Mouse (Mus musculus): Measurements from ENCODE around the gene Tmem82. TPM values are rescaled to one million over a fixed set of nuclear protein-coding genes. Genes with fewer than 3 reads are reported as not detected.

The Tmem82 gene
- 1.5 TPM for polyA plus RNA-seq (2014; fragmentation: Illumina TruSeq; extraction: RNeasy Lipid Tissue Mini Kit (QIAGEN cat#74804); ENCODE audit: low replicate concordance)

GRCm38 (mm10) chr4:141618565-141619243 lies at the start of gene Tmem82:
Gene Tmem82 (minus strand): TSS chr4:141618633.

GRCm38 (mm10) chr4:141664799-141665198 lies 46.4 kb upstream of the Tmem82 start, which contains the start of gene Plekhm2:
Gene Plekhm2 (minus strand): TSS chr4:141664899.

GRCm38 (mm10) chr4:141623666-141624065 lies 5.2 kb upstream of the Tmem82 start, which contains the start of gene Slc25a34:
Gene Slc25a34 (minus strand): TSS chr4:141623821.

GRCm38 (mm10) chr4:141605861-141606260 lies 12.6 kb downstream of the Tmem82 start, which contains the start of gene Fblim1:
Gene Fblim1 (minus strand): TSS chr4:141606096.

Other genes with a start within 250 kb of the Tmem82 start
- not detected for gene Clcnka, start 219.9 kb downstream of the Tmem82 start, polyA plus RNA-seq (2014; fragmentation: Illumina TruSeq; extraction: RNeasy Lipid Tissue Mini Kit (QIAGEN cat#74804); ENCODE audit: low replicate concordance)
- gene Clcnkb, start 202.6 kb downstream of the Tmem82 start, polyA plus RNA-seq (2014; fragmentation: Illumina TruSeq; extraction: RNeasy Lipid Tissue Mini Kit (QIAGEN cat#74804); ENCODE audit: low replicate concordance) = not detected
- gene Hspb7, start 197.9 kb downstream of the Tmem82 start, polyA plus RNA-seq (2014; fragmentation: Illumina TruSeq; extraction: RNeasy Lipid Tissue Mini Kit (QIAGEN cat#74804); ENCODE audit: low replicate concordance) = not detected
- not detected for gene Srarp, start 182.5 kb downstream of the Tmem82 start, polyA plus RNA-seq (2014; fragmentation: Illumina TruSeq; extraction: RNeasy Lipid Tissue Mini Kit (QIAGEN cat#74804); ENCODE audit: low replicate concordance)
- gene Zbtb17, start 174.0 kb downstream of the Tmem82 start, polyA plus RNA-seq (2014; fragmentation: Illumina TruSeq; extraction: RNeasy Lipid Tissue Mini Kit (QIAGEN cat#74804); ENCODE audit: low replicate concordance) = not detected
- 5.2 TPM for gene Spen, start 80.0 kb downstream of the Tmem82 start, polyA plus RNA-seq (2014; fragmentation: Illumina TruSeq; extraction: RNeasy Lipid Tissue Mini Kit (QIAGEN cat#74804); ENCODE audit: low replicate concordance)
- gene Fblim1, start 12.5 kb downstream of the Tmem82 start, polyA plus RNA-seq (2014; fragmentation: Illumina TruSeq; extraction: RNeasy Lipid Tissue Mini Kit (QIAGEN cat#74804); ENCODE audit: low replicate concordance) = 32.4 TPM
- gene Slc25a34, start 5.2 kb upstream of the Tmem82 start, polyA plus RNA-seq (2014; fragmentation: Illumina TruSeq; extraction: RNeasy Lipid Tissue Mini Kit (QIAGEN cat#74804); ENCODE audit: low replicate concordance) = 0.15 TPM
- not detected for gene Plekhm2, start 46.3 kb upstream of the Tmem82 start, polyA plus RNA-seq (2014; fragmentation: Illumina TruSeq; extraction: RNeasy Lipid Tissue Mini Kit (QIAGEN cat#74804); ENCODE audit: low replicate concordance)
- gene Rsc1a1, start 67.0 kb upstream of the Tmem82 start, polyA plus RNA-seq (2014; fragmentation: Illumina TruSeq; extraction: RNeasy Lipid Tissue Mini Kit (QIAGEN cat#74804); ENCODE audit: low replicate concordance) = not detected
- gene Ddi2, start 104.8 kb upstream of the Tmem82 start, polyA plus RNA-seq (2014; fragmentation: Illumina TruSeq; extraction: RNeasy Lipid Tissue Mini Kit (QIAGEN cat#74804); ENCODE audit: low replicate concordance) = 55.1 TPM
- gene Agmat, start 128.0 kb upstream of the Tmem82 start, polyA plus RNA-seq (2014; fragmentation: Illumina TruSeq; extraction: RNeasy Lipid Tissue Mini Kit (QIAGEN cat#74804); ENCODE audit: low replicate concordance) = 0.82 TPM
- 3.1 TPM for gene Dnajc16, start 172.3 kb upstream of the Tmem82 start, polyA plus RNA-seq (2014; fragmentation: Illumina TruSeq; extraction: RNeasy Lipid Tissue Mini Kit (QIAGEN cat#74804); ENCODE audit: low replicate concordance)
- 10.7 TPM for gene Casp9, start 175.0 kb upstream of the Tmem82 start, polyA plus RNA-seq (2014; fragmentation: Illumina TruSeq; extraction: RNeasy Lipid Tissue Mini Kit (QIAGEN cat#74804); ENCODE audit: low replicate concordance)
- 501 TPM for gene Cela2a, start 207.5 kb upstream of the Tmem82 start, polyA plus RNA-seq (2014; fragmentation: Illumina TruSeq; extraction: RNeasy Lipid Tissue Mini Kit (QIAGEN cat#74804); ENCODE audit: low replicate concordance)
- gene Ctrc, start 227.7 kb upstream of the Tmem82 start, polyA plus RNA-seq (2014; fragmentation: Illumina TruSeq; extraction: RNeasy Lipid Tissue Mini Kit (QIAGEN cat#74804); ENCODE audit: low replicate concordance) = not detected